8 mouse cellular contexts compared by ENCODE assay signal in the genomic region with DNA sequence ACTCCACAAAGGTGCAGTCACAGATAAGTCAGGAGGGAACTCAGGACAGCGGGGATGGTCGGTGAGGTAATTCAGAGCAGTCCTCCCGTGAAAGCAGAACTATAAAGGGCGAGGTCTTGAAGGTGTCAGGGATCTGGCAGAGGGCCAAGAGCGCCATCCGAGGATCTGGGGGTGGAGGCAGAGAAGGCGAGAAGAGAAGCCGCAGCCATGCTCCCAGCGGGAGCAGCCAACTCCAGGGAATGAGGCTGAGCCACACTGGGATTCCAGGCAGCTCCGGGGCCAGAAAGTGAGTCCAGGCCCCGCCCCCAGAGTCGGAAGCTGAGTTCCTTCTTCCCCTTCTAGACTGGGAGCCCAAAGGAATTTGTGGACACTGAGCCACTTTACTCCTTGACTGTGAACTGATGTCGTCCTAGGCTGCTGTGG. TPM values are rescaled to one million over a fixed set of nuclear protein-coding genes. Genes with fewer than 3 reads are reported as not detected.
DNase-seq lines count a peak whose midpoint lies in the region; TF ChIP-seq lines count a peak whose summit lies in the region.

No protein-coding gene starts in this region.

- no peak for TF ChIP-seq CTCF in lung, adult 2 months (IDR thresholded peaks at IDR 0.05; ENCODE audit: insufficient read depth, low read length)

- peak overlapping the region; percentile 43; the same call in 1 of the 2 replicates for H3K9ac ChIP-seq in ES-E14 (ENCODE audit: insufficient read depth, low read depth, low read length, poor library complexity, severe bottlenecking)

- H3K27ac ChIP-seq in ES-E14 (ENCODE audit: insufficient read depth, low read depth, low read length, poor library complexity, severe bottlenecking): no peak overlapping the region

- peak; percentile 59 for DNase-seq in ES-E14 (ENCODE audit: low read depth, low spot score)
- peak; percentile 68 for DNase-seq in adrenal gland, postnatal 14 days
- peak; percentile 13 for DNase-seq in gastrocnemius, postnatal 25 days
- DNase-seq in kidney, adult 18-20 months: peak; percentile 42
- peak; percentile 48 for DNase-seq in lung, adult 2 months
- DNase-seq in retina, embryonic 14.5 days (ENCODE audit: low spot score): peak; percentile 24
- no peak for DNase-seq in layer of hippocampus, postnatal 36 days
- DNase-seq in layer of hippocampus, adult 9-10 months (ENCODE audit: low spot score): no peak

- peaks cover 2 to 5% of the 10 kb centered on the region in 2 experiments; a peak in 2 of 4 replicates for H3K4me1 ChIP-seq in ES-E14 (ENCODE audit: control insufficient read depth in 2 of 2, insufficient read depth in 2 of 2, low read length in 2 of 2, poor library complexity in 1 of 2)
- H3K4me1 ChIP-seq in lung, adult 2 months (ENCODE audit: control insufficient read depth, insufficient read depth, low read length): peaks cover 3% of the 10 kb centered on the region

- H3K9me3 ChIP-seq in ES-E14 (ENCODE audit: control insufficient read depth, insufficient read depth, low read depth, low read length): no peaks in the 10 kb centered on the region

- no peaks in the 10 kb centered on the region for H3K36me3 ChIP-seq in ES-E14 (ENCODE audit: control insufficient read depth, insufficient read depth, low read length, poor library complexity, severe bottlenecking)

- peak; percentile 28; the same call in 1 of the 2 replicates for TF ChIP-seq POLR2A in lung, adult 2 months (IDR thresholded peaks at IDR 0.05; ENCODE audit: borderline replicate concordance, extremely low read depth, low read depth, low read length)

- 6% methylated on average over 13 of the region's 13 CpGs for WGBS in lung, adult 2 months

- 0 out of 4 replicates have a peak overlapping the region, but pooled peaks of 1 of the 2 experiments have one; percentile 37 for H3K4me3 ChIP-seq in ES-E14 (ENCODE audit: insufficient read depth in 1 of 2, low read depth in 1 of 2, low read length in 2 of 2, poor library complexity in 1 of 2, severe bottlenecking in 1 of 2)
- peak overlapping the region; percentile 54 for H3K4me3 ChIP-seq in lung, adult 2 months (replicated peaks; ENCODE audit: extremely low read depth, low read depth, low read length)

- in situ Hi-C loops in ES-E14 (cut with MboI; ENCODE audit: low sequenced_read_pairs in 2 of 2, unreplicated experiment in 2 of 2): no loop called here

TF ChIP-seq in ES-E14, 5 proteins besides CTCF, POLR2A, EP300 and RAD21:
- TF ChIP-seq ZNF384 (IDR thresholded peaks at IDR 0.05; ENCODE audit: low read depth, low read length) (no peak), CHD2 (IDR thresholded peaks at IDR 0.05; ENCODE audit: low read depth, low read length) (no peak)

RNA-seq across cellular contexts. Expression of a gene that starts 41.3 kb away (rescaled TPM):
- 36.1 and 39.3 TPM in 2 replicates for total RNA-seq in ES-E14 (2012; rRNA removed)
- total RNA-seq in adrenal gland, postnatal 14 days (2021): 96.7 and 105 TPM in 2 replicates
- 10 to 100 TPM; 26.1 to 32.7 TPM for total RNA-seq in gastrocnemius, postnatal 25 days (2021)
- 58.9 and 64.8 TPM in 2 replicates for polyA plus RNA-seq in lung, adult 2 months (2012; rRNA removed)
- total RNA-seq in layer of hippocampus, postnatal 36 days (2021): 100 to 1,000 TPM; 137 to 166 TPM

Comparison
In these comparisons a context has a peak if more than half of its experiments do, and no peak if none do; other contexts are left out.
1. DNase-seq: peak in ES-E14 (single experiment), adrenal gland, postnatal 14 days (single experiment), gastrocnemius, postnatal 25 days (single experiment), kidney, adult 18-20 months (single experiment), lung, adult 2 months (single experiment) and retina, embryonic 14.5 days (single experiment); none in layer of hippocampus, postnatal 36 days (0 of 2) and layer of hippocampus, adult 9-10 months (single experiment).